Mouse (Mus musculus) right cerebral cortex, postnatal 25 days (tissue): ENCODE results near the gene Mtcl1.

Experiments used
- DNase-seq: peaks from one replicate; pipeline ENCODE4 v3.0.0; 2022

The Mtcl1 gene

DNA sequence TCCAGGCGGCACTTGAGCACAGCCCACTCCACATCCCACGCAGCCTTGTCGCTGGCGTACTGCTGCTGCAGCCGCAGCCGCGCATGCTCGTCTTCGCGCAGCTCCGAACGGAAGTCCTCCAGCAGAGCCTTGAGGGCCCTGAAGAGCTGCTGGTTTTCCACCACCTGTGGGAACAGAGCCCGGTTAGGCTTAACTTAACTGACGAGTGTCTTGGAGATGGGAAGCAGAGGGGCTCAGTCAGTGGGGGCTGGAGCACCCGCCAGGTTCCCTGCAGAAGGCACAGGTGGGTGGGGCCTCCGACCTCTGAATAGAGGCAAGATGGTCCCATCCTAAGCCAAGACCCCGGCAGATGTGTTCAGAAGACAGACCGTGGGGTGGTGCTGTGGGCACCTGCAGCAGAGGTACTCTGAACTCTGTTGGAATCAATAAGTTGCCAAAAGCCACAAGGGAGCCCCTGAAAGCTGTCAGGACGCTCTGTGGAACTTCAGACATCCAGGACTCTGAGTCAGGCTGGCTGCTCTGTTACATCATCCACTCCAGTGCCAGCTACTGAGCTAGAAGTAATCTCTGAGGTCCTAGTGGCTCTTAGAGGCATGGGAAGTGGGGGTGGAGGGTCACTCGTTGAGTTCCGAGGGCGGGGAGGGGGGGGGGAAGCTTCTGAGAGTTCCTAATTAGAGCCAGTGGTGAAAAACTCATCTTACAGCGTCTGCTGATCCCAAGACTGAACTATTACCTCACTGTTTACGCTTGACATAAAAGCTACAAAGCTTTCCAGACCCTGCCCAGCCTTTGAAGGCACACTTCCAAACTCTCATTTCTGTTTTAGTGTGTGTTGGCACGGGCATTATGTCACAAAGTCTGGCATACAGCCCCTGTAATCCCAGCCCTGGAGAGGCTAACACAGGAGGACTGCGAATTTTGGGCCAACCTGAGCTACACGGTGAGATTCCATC lies 91.2 kb downstream of the Mtcl1 start:
- no peak for DNase-seq

DNA sequence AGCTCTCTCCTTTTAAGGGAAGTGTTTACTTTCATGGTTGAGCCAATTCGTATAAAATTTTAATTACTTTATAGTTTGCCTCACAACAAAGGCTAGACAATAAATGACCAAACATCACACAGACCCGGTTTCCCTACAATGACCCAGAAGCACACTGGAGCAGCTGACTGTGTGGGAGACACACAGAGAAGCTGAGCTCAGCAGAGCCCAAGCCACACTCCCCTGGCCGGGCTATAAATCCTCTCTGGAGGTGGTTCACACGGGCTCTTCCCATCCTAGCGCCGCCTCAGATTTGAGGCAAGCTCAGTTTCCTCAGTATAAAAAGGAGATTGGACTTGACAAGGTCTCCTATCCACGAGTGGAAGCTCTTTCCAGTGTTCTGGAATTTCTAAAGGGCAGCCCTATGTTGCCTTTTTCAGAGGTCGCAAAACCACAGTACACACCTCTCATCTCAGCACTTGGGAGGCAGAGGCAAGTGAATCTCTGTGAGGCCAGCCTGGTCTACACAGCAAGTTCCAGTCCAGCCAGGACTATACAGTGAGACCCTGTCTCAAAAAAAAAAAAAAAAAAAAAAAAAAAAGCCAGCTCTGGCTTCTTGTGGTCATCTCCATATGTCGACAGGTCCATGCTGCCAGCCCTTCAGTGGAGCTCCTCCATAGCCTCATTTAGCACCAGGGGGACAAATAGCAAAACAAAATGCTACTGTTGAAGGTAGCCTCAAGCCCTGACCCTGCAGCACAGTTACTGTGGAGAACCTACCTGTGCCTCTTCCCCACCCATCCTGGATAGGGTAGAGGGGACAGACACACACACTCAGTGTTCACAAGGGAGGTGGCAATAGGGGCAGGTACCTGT lies 92.2 kb downstream of the Mtcl1 start:
- no peak for DNase-seq

DNA sequence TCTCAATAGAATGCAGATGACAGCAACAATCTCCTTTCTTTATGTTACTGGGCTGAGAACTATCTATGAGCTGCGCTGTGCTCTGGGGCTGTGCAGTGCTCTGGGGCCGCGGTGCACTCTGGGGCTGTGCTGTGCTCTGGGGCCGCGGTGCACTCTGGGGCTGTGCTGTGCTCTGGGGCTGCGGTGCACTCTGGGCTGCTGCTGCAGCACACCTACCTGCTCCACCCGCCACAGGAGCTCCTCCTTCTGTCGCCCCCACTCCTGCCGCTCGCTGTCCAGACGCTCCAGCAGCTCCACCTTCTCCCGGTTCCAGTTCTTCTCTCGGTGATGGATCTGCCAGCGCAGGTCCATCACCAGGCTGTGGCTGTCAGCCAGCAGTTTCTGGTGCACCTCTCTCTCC lies 95.6 kb downstream of the Mtcl1 start:
- DNase-seq = no peak

DNA sequence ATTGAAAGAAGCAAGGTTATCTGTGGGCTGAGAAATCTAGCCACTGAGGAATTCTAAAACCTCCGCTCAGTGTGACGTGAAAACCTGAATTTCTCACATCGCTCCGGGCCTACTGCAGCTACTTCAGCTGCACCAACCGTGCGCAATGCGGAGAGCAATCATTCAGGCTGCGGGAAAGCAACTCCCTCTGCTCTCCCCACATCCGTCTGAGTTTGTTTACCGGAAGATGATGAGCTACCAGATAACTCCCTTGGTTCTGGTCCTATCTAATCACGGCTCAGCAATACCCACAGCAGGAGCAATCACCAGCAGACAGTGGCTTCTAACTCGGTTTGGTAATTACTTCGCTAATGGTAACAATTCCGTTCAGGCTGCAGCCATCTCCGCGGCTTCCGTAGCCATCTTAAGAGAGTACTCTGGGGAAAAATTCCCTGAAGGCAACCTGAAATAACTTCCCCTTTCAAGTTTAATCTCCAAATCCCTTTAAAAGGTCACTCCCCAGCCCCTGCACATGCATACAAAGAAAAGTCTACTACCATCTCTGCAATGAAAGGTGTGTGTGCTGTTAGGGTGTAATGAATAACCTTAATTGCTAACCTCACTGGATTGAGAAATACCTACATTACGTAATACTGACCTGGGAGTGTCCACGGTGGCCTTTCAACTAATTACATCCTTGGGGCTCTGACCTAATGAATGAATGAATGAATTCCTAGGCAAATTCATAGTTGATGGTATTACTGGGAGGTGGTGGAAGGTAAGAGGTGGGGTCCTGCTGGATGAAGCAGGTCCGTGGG lies 96.5 kb downstream of the Mtcl1 start:
- DNase-seq = no peak

DNA sequence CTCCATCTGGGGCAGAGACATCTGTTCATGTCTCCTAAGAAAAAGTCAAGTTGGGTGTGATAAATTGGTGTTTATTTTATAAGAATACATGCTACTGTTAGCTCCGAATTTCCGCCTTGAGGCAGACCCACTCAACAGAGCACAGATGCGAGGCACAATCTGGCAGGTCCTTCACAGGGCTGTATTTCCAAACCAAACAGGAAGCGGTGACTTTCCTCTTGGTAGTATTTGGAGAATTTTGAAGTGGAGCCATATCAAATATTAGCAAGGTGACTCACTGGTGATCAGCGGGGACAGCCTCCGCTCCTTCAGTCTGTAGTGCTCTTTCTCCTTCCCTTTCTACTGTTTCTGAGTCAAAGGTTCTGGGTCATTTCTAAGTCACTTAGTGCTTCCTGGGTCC lies 97.3 kb downstream of the Mtcl1 start:
- no peak for DNase-seq

DNA sequence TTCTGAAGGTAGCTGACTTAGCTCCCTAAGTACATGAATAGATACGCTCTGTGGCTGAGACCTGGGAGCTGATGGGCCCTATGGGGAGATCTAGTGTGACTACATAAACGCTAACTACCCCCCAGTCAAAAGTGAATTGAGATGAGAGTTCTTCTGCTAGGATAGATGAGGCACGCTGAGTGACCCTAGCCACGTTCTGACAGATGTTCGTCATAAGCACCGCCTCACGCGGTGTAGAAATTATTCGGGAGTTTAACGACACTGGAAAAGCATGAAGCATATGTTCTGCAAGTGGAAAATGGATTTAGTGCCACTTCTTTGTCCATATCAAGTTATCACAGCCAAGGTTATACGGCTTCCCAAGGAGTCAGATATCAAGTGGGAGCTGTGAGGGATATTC lies 98.9 kb downstream of the Mtcl1 start:
- no peak for DNase-seq

DNA sequence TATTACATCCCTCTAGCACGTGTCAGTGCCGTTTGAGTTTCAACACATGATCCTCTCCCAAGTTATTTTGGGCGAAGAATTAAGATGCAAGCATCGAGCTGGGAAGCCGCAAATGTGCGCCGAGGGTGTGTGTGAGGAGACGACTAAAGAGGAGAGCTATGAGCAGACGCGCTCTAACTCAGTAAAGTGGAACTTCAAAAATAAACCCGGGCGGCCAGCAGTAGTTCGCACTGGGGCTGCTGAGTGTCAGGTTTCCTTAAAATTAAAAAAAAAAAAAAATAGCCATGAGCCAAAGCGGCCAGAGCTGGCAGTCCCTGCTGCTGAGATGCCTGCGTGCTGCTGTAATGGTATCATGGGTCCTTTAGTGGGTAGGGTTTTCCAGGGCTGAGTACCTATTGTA lies 99.4 kb downstream of the Mtcl1 start:
- DNase-seq = peak; percentile 78

DNA sequence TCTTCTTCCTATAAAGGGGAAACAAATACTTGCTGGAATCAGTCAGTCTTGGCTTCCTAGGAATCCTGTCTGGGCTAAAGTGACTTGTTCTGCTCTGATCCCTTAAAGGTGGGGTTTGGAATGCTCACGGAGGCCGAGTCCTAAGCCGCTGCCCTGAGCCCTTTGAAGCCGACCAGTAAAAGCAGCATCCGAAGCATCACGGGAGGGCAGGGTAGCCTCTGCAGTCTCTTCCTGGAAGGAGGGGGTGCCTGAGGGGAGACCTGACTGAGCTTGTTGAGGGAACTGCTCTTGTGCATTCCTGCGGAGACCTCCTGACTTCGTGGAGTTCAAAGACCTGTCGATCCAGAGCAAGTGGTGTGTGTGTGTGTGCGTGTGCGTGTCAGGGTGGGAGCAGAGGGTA lies 103.2 kb downstream of the Mtcl1 start:
- DNase-seq = no peak

DNA sequence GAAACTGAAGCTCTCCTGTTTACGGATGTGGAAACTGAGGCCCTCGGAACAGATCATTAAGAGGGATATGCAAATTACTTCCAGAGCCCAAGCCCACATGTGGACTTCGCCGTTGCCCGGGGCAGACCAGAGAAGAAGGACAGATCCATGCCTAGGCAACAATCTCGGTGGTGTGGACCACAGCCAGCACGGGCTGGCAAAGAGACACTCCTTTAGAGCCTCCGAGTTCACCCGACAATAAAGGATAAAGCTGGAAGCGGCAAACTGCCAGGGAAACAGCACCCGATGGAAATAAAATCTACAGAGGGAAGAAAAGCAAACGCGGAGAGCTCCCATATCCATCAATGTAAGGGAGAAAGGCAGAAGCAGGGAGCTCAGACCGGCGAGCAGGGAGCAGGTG lies 103.9 kb downstream of the Mtcl1 start:
- DNase-seq = no peak

DNA sequence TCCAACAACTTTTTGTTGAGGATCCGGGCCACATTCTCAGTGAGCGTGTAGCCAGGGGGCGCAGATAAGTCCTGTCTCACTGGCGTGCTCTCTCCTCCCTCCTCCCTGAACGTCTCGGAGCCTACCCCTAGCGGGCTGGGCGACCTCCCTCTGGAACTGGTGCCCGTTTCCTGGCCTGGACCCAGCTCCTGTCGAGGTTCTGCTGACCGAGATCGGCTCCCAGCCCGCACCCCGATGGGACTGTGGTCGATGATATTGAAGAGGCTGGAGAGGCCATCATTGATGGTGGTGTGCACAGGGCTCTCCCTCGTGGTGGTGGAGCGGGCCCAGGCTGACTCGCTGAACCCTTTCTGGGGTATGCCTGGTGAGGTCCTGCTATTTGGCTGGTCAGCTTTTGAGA lies 106.6 kb downstream of the Mtcl1 start:
- DNase-seq = no peak

DNA sequence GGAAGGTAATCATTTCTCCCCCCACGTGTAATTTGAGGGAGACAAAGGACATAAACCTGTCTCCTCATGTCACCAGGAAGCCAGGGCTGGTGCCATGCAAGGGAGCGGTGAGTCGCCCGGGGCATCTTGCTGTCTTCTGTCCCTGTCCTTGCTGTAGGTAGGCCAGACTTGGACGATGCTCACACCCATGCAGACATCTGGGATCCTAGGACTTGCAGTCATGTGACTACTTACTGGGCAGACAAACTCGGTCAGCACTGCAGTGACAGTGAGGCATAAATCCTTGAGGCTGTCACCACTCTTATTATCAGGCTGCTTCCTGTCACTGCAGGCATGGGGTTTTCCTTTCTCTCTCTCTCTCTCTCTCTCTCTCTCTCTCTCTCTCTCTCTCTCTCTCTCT lies 107.9 kb downstream of the Mtcl1 start:
- DNase-seq = no peak

DNA sequence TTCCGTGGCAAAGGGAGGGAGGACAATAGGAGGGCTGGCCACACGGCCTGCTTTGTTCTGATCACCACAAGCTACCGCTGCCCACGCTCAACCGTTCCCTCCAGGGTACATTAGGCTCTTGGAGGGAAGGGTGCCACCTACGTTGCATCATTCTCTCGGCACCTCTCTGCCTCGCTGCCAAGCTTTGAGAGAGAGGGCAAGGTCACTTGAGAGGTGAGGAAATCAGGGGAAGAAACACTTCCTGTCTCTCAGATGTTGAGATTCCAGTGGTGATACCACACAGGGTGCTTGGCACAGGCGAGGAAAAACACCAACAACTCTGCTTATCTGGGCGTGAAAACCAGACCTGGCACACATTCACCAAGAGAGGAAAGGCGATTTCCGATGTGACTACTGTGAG lies 108.8 kb downstream of the Mtcl1 start:
- no peak for DNase-seq

DNA sequence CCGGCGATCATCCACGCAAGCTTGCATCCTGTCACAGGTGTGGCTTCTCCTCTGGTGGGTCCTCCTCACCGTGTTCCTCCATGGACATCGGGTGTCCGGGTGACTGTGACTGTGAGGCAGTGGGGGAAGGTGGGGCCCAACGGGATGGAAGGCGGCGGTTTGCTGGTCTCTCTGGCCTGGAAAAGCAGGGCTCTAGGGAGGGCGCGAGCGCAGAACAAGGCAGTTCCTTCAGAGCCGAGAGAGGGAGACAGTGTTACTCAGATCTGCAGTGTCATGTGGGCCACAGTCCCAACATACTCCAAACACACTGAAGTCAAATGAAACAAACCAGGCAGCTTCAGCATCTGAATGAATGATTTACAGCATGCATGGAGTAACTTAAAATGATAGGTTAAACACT lies 111.6 kb downstream of the Mtcl1 start:
- DNase-seq = no peak

DNA sequence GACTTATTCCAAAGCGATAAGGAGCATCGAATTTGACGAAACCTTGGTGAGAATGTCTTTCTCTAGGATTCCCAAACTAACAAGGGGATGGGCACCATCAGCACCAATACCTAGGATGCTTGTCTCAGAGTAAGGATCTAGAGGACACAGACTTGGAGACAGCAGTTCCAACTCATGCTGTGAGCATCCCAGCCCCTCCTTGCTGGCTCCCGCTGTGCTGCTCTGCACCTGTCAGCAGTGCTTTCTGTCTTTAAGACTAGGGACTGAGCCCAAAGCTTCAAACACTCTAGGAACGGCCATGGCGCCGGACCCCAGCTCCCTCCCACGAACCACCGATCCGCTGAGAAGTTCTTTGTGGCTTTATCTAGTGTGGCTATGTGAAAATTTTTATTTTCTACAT lies 114.0 kb downstream of the Mtcl1 start:
- no peak for DNase-seq

DNA sequence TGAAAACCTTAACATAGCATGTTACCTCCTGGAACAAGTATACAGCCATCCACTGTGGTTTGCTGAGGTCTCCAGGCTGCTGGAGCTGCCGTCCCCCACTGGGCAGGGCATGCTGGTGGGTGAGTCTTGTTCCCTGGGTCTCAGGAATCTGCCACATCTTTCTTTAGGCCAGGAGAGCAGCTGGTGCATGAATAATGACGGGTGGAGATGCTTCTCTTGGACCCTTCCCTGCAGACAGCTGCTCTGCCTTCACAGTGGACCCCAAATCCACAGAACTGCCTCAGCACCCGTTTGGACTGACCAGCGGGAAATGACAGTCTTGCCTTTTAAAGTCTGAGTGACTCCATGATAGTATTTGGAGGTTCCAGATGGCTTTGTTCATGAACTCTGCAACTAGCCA lies 114.7 kb downstream of the Mtcl1 start:
- no peak for DNase-seq

DNA sequence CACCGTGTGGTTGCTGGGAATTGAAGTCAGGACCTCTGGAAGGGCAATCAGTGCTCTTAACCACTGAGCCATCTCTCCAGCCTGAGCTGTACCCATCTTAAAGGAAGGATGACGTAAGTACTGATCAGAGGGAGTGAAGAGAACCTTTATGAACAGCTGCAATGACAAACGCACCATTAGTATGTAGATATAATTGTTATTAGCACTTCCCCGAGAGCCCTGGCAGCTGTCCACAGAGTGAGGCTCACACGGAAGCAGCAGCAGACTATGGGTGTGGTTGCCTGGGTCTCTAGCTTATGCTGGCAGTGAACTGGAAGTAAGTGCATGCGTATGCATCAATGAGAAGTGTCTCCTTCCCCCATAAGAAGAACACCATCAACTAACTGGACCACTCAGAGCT lies 118.3 kb downstream of the Mtcl1 start:
- DNase-seq = no peak

DNA sequence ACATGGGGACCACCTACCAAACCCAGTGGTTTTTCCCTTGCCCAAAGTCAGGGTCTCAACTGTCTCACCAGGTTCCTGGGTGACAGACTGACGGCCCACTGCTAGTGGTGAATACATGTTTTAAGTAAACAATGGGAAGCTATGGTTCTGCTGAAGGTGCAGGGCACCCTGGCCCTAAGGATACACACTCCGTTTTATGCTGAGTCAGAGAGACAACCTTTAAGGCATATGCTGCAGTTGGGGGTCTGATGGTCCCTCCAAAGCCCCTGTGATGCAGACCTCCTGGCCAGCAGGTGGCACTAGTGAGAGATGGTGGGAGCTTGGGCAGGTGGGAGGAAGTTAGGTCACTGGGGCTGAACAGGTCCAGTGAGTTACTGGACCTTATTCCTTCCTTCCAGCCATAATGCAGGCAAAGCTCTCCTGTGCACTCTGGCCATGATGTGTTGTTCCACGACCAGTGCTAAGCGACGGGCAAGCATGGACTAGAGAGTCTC lies 123.0 kb downstream of the Mtcl1 start:
- no peak for DNase-seq

DNA sequence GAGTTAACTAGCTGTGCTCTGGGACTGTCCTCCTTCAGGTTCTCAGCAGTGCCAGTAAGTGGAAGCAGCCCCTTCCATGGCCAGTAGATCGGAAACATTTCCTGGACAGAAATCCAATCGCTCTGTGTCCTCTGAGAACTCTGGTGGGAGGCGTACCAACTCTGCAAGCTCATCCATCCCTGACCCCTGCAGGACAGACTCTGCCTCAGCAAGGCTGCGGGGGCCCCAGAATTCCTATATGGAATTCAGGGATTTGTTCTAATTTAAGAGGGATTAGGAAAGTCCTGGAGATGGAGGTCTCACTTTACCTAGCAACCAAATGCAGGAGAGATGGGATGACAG lies 123.4 kb downstream of the Mtcl1 start:
- DNase-seq = no peak

DNA sequence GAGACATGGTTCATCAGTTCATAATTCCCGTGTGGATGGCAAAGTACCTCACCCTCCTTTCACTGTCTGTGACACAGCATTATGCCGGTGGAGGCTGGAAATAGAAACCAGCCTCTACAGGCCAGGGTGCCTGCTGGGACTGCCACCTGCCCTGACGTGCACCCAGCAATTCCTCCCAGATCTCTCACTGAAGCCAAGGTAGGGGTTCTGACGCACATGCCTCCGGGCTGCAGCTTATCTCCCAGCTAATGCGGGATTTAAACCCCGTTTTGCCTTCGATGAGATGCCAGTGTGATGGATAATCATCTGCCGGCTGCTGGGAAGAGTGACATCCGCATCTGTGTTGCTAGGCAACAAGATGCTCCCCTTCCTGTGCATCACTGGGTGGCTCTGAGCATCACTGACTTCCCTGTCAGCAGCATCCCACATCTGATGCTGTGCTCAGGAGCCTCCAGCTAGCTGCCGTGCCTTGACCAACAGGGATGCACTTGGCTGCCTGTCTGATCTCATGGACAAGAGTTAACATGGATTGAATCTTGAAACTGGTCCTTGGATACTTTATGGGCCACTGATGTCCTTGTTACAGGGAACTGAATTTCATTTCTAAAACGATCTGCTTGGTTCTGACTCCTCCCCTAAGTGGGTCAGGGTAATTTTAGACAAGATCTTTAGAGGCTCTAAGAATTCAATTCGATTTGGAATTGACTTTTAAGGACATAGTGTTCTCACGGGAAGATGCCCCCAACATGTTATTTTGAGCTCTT lies 123.9 kb downstream of the Mtcl1 start:
- peak; percentile 62 for DNase-seq

DNA sequence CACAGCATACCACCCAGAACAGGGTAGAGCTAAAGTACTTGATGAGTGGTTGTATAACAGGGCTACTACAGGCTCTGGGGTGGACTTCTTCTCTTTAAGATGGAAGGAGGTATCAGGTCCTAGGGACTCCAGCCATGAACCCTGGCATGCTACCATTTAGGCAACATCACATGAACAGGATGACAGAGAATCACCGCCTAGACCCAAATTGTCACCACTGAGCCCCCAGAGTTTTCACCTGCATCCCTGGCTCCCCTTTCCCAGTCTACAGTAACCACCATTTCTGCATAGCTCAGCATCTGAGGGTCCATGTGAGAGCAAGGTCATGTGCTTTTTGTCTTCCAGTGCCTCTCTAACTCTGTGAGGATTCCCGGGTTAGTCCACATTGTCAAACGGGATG lies 124.7 kb downstream of the Mtcl1 start:
- no peak for DNase-seq

DNA sequence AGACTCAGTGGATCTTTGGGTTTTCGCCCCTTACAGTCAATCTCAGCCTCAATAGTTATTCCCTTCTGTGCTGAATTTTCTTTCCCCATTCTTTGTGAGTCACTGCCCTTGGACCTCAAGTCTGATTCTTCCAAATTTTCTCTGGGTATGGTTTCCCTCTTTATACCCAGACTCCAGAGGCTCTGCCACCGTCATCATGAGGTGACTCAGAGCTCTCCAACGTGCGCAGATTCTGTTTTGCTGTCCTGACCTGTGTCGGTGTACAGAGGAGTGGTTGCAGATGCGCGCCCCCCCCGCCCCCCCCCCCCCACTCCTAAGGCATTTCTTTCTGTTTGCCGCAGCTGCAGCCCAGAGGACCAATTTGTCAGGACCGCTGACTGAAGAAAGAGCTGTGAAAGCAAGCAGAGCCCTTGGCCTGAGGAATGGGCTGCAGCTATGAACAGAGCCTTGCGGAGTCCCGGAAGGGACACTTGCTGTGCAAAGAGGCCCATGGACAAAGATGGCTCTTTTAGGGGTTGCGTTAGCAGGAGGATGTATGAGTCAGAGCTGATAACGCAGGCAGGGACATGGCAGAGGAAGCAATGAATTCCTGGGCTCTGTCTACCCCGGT lies 126.8 kb downstream of the Mtcl1 start:
- no peak for DNase-seq

DNA sequence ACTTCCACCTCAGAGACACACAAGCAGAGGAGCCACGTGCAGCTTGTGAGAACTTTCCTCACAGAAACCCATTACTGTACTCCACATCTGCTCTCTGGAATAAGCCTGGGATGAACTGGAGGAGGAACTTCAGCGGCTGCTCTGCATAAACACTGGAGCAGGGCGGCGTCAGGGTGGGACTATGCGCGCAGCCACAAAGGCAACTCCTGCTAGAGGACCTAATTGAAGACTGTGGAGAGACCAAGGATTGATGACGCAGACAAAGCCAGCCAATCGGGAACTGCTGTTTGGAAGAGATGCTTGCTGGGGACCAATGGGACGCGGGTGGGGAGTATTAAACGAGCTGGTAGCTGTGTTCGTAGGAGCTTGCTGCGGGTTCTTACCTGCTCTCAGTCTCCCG lies 127.6 kb downstream of the Mtcl1 start:
- DNase-seq = no peak
